Mouse (Mus musculus): ENCODE data around the gene Vps37b. TPM values are rescaled to one million over a fixed set of nuclear protein-coding genes. Genes with fewer than 3 reads are reported as not detected.

Vps37b gene
- polyA plus RNA-seq, 1 experiment = 40.7 TPM

- H3K27me3 ChIP-seq (ENCODE audit: control insufficient read depth, insufficient read depth, insufficient read length) = no peaks in the 10 kb centered on the region
- H3K79me3 ChIP-seq (ENCODE audit: low read depth) = peaks cover 18% of the 10 kb centered on the region
- peaks cover 56% of the 10 kb centered on the region for H3K79me2 ChIP-seq (ENCODE audit: control insufficient read depth, insufficient read depth)
- no peak overlapping the region for H3ac ChIP-seq (ENCODE audit: control insufficient read depth, insufficient read length, low read depth)
- TF ChIP-seq MYOD1 (IDR thresholded peaks at IDR 0.05; ENCODE audit: control insufficient read depth, insufficient read length, low read depth) (peak; percentile 59), MYOG (IDR thresholded peaks at IDR 0.05; ENCODE audit: control insufficient read depth, extremely low read depth, insufficient read length) (no peak)
- no peak overlapping the region for H3K4me3 ChIP-seq (ENCODE audit: insufficient read depth, poor library complexity, severe bottlenecking)
- H3K36me3 ChIP-seq (ENCODE audit: control insufficient read depth, insufficient read depth) = no peaks in the 10 kb centered on the region
These were observed 56.3 kb downstream of the Vps37b start for GRCm38 (mm10) chr5:123975668-123976180.

- Histone ChIP-seq H3ac (ENCODE audit: control insufficient read depth, insufficient read length, low read depth) (no peak overlapping the region), H3K4me3 (ENCODE audit: insufficient read depth, poor library complexity, severe bottlenecking) (peak overlapping the region; percentile 55), H3K79me3 (ENCODE audit: low read depth) (peaks cover 18% of the 10 kb centered on the region), H3K27me3 (ENCODE audit: control insufficient read depth, insufficient read depth, insufficient read length) (no peaks in the 10 kb centered on the region), H3K79me2 (ENCODE audit: control insufficient read depth, insufficient read depth) (peaks cover 49% of the 10 kb centered on the region), H3K36me3 (ENCODE audit: control insufficient read depth, insufficient read depth) (no peaks in the 10 kb centered on the region)
- TF ChIP-seq MYOD1 (IDR thresholded peaks at IDR 0.05; ENCODE audit: control insufficient read depth, insufficient read length, low read depth) = no peak
- TF ChIP-seq CTCF (IDR thresholded peaks at IDR 0.05; ENCODE audit: control insufficient read depth, insufficient read depth, insufficient read length) = no peak
- no peak for TF ChIP-seq FOSL1 (IDR thresholded peaks at IDR 0.05; ENCODE audit: insufficient read depth, low read length, poor library complexity, severe bottlenecking)
- TF ChIP-seq MYOG (IDR thresholded peaks at IDR 0.05; ENCODE audit: control insufficient read depth, extremely low read depth, insufficient read length) = no peak
- no peak for TF ChIP-seq USF1 (IDR thresholded peaks at IDR 0.05; ENCODE audit: low read depth)
- no peak for TF ChIP-seq MAX (IDR thresholded peaks at IDR 0.05)
- no peak for TF ChIP-seq CEBPB (IDR thresholded peaks at IDR 0.05; ENCODE audit: low read depth)
These were observed 57.4 kb downstream of the Vps37b start for GRCm38 (mm10) chr5:123974616-123975111.

DNA sequence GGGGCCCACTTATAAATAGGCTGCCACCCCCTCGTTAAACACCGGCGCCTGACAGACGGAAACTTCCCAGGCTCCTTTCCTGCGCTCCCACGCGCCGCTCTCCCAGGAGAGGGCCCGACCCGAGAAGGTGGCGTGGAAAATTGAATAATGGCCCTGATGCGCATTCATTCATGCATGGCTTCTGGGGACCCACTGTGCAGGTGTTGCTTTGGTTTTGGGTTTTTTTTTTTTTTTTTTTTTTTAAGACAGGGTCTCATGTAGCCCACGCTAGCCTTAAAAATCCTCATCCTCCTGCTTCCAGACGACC, 57.9 kb downstream of the Vps37b start:
- no peak for TF ChIP-seq FOSL1 (IDR thresholded peaks at IDR 0.05; ENCODE audit: insufficient read depth, low read length, poor library complexity, severe bottlenecking)
- no peak for TF ChIP-seq MAX (IDR thresholded peaks at IDR 0.05)
- no peak for TF ChIP-seq CTCF (IDR thresholded peaks at IDR 0.05; ENCODE audit: control insufficient read depth, insufficient read depth, insufficient read length)
- no peak for TF ChIP-seq USF1 (IDR thresholded peaks at IDR 0.05; ENCODE audit: low read depth)
- TF ChIP-seq CEBPB (IDR thresholded peaks at IDR 0.05; ENCODE audit: low read depth) = no peak
- TF ChIP-seq MYOD1 (IDR thresholded peaks at IDR 0.05; ENCODE audit: control insufficient read depth, insufficient read length, low read depth) = no peak
- TF ChIP-seq MYOG (IDR thresholded peaks at IDR 0.05; ENCODE audit: control insufficient read depth, extremely low read depth, insufficient read length) = no peak

DNA sequence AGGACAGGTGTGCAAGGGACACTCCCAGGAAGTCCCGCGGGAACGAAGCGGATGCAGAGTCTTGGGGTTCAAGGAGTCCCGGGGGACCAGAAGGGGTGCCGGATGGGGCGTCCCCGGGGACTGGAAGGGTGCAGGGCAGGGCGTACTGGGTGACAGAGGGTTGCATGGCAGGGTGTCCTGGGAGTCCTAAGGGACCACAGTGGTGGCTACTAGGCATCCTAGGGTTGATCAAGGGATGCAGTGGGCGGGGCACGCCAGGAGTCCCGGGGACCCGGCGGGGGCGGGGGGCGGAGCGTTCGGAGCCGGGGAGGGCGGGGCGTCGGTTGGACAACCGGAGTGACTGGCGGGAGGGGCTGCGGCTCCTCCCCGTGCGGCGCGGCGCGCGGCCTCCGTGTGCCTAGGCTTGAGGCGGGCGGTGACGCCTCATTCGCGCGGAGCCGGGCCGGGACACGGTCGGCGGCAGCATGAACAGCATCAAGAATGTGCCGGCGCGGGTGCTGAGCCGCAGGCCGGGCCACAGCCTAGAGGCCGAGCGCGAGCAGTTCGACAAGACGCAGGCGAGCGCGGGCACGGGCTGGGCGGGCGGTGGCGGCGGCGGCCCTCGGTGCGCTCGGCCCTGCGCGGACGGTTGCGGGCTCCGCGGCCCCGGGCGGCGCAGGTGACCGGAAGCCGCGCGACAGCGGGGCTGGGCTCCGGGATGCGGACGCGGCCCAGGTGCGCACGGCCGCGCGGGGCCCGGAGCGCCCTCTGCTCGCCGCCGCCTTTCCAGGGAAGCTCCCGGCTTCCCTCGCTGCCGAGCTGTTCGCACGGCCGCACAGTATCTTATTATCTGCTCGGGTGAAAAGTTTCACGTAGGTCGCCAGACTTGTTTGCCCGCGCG, 58.5 kb downstream of the Vps37b start, which contains the start of gene Hip1r:
Gene Hip1r (plus strand): TSS at position 330 of the 880 bp plus-strand sequence.
- TF ChIP-seq MAX (IDR thresholded peaks at IDR 0.05) = no peak
- no peak for TF ChIP-seq USF1 (IDR thresholded peaks at IDR 0.05; ENCODE audit: low read depth)
- no peak for TF ChIP-seq MYOD1 (IDR thresholded peaks at IDR 0.05; ENCODE audit: control insufficient read depth, insufficient read length, low read depth)
- no peak for TF ChIP-seq CTCF (IDR thresholded peaks at IDR 0.05; ENCODE audit: control insufficient read depth, insufficient read depth, insufficient read length)
- TF ChIP-seq MYOG (IDR thresholded peaks at IDR 0.05; ENCODE audit: control insufficient read depth, extremely low read depth, insufficient read length) = no peak
- TF ChIP-seq FOSL1 (IDR thresholded peaks at IDR 0.05; ENCODE audit: insufficient read depth, low read length, poor library complexity, severe bottlenecking) = no peak
- no peak for TF ChIP-seq CEBPB (IDR thresholded peaks at IDR 0.05; ENCODE audit: low read depth)
- Histone ChIP-seq H3K79me2 (ENCODE audit: control insufficient read depth, insufficient read depth) (peaks cover 38% of the 10 kb centered on the region), H3K79me3 (ENCODE audit: low read depth) (peaks cover 12% of the 10 kb centered on the region), H3K36me3 (ENCODE audit: control insufficient read depth, insufficient read depth) (no peaks in the 10 kb centered on the region), H3K4me3 (ENCODE audit: insufficient read depth, poor library complexity, severe bottlenecking) (peak within 1 kb of the TSS; percentile 55), H3ac (ENCODE audit: control insufficient read depth, insufficient read length, low read depth) (peak within 1 kb of the TSS; percentile 59), H3K27me3 (ENCODE audit: control insufficient read depth, insufficient read depth, insufficient read length) (no peaks in the 10 kb centered on the region)

More for the DNA sequence above, 57.9 kb downstream of the Vps37b start:
- Histone ChIP-seq H3K27me3 (ENCODE audit: control insufficient read depth, insufficient read depth, insufficient read length) (no peaks in the 10 kb centered on the region), H3K79me2 (ENCODE audit: control insufficient read depth, insufficient read depth) (peaks cover 43% of the 10 kb centered on the region), H3ac (ENCODE audit: control insufficient read depth, insufficient read length, low read depth) (peak overlapping the region; percentile 59), H3K79me3 (ENCODE audit: low read depth) (peaks cover 16% of the 10 kb centered on the region), H3K36me3 (ENCODE audit: control insufficient read depth, insufficient read depth) (no peaks in the 10 kb centered on the region), H3K4me3 (ENCODE audit: insufficient read depth, poor library complexity, severe bottlenecking) (peak overlapping the region; percentile 55)

DNA sequence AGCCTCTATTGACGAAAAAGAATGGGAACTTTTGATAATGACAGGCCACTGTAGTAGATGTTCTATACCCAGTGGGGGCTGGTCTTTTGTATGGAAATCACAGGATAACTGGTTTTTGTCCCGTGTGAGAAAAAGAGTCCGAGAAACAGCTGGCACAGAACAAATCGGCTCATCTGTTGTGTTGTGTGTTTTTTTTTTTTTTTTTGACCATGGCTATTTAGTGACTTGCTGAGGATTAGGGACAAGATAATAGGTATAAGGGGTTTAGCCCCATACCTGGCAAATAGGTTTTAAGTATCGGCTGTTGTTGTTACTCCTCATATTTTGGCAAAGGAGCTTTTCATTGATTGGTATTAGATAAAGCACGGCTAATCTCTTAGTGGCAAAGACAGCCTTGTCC, 59.6 kb downstream of the Vps37b start:
- Histone ChIP-seq H3K4me3 (ENCODE audit: insufficient read depth, poor library complexity, severe bottlenecking) (no peak overlapping the region), H3K79me2 (ENCODE audit: control insufficient read depth, insufficient read depth) (peaks cover 28% of the 10 kb centered on the region), H3K36me3 (ENCODE audit: control insufficient read depth, insufficient read depth) (no peaks in the 10 kb centered on the region), H3K79me3 (ENCODE audit: low read depth) (peaks cover 9% of the 10 kb centered on the region), H3K27me3 (ENCODE audit: control insufficient read depth, insufficient read depth, insufficient read length) (no peaks in the 10 kb centered on the region), H3ac (ENCODE audit: control insufficient read depth, insufficient read length, low read depth) (no peak overlapping the region)
- no peak for TF ChIP-seq MYOG (IDR thresholded peaks at IDR 0.05; ENCODE audit: control insufficient read depth, extremely low read depth, insufficient read length)
- no peak for TF ChIP-seq MYOD1 (IDR thresholded peaks at IDR 0.05; ENCODE audit: control insufficient read depth, insufficient read length, low read depth)
- no peak for TF ChIP-seq USF1 (IDR thresholded peaks at IDR 0.05; ENCODE audit: low read depth)
- no peak for TF ChIP-seq CEBPB (IDR thresholded peaks at IDR 0.05; ENCODE audit: low read depth)
- no peak for TF ChIP-seq MAX (IDR thresholded peaks at IDR 0.05)
- no peak for TF ChIP-seq FOSL1 (IDR thresholded peaks at IDR 0.05; ENCODE audit: insufficient read depth, low read length, poor library complexity, severe bottlenecking)
- TF ChIP-seq CTCF (IDR thresholded peaks at IDR 0.05; ENCODE audit: control insufficient read depth, insufficient read depth, insufficient read length) = no peak

Measured in C2C12 (cell line).